Mouse (Mus musculus) myocyte (in vitro differentiated cells): ENCODE measurements around the gene Wdr17. TPM values are rescaled to one million over a fixed set of nuclear protein-coding genes. Genes with fewer than 3 reads are reported as not detected.

ENCODE experiments used
- H3K27me3 ChIP-seq: one replicate; pipeline ENCODE4 v1.6.1; 2011; ENCODE audit not compliant: control insufficient read depth, insufficient read depth, insufficient read length
- H3K36me3 ChIP-seq: one replicate; pipeline ENCODE4 v1.6.1; 2011; ENCODE audit not compliant: control insufficient read depth, insufficient read depth
- H3K4me2 ChIP-seq: one replicate; pipeline ENCODE4 v1.6.1; 2011; ENCODE audit warnings: low read depth, control low read depth
- H3K4me3 ChIP-seq: one replicate; pipeline ENCODE4 v1.5.1; 2011; ENCODE audit warnings: mild to moderate bottlenecking, control low read depth, moderate library complexity
- H3K79me2 ChIP-seq: one replicate; pipeline ENCODE4 v1.6.1; 2011; ENCODE audit not compliant: control insufficient read depth, insufficient read depth
- H3ac ChIP-seq: one replicate; pipeline ENCODE4 v1.6.1; 2011; ENCODE audit not compliant: control insufficient read depth, insufficient read length
- CEBPB ChIP-seq: IDR thresholded peaks from 2 replicates; pipeline ENCODE4 v1.6.1; 2011; ENCODE audit warnings: mild to moderate bottlenecking, moderate library complexity; ENCODE audit not compliant: poor library complexity, insufficient read depth, severe bottlenecking
- E2F4 ChIP-seq: IDR thresholded peaks from one replicate; pipeline ENCODE4 v1.6.1; 2011; ENCODE audit warnings: mild to moderate bottlenecking, control low read depth, moderate library complexity; ENCODE audit not compliant: insufficient read depth
- MAX ChIP-seq: IDR thresholded peaks from one replicate; pipeline ENCODE4 v1.6.1; 2011; ENCODE audit warnings: low read depth, mild to moderate bottlenecking, control low read depth
- MYOD1 ChIP-seq, 3 experiments: IDR thresholded peaks; one replicate each; pipeline ENCODE4 v1.6.1; 2011; ENCODE audit warnings: control low read depth in 2 of 3, low read depth in 2 of 3, mild to moderate bottlenecking in 2 of 3, moderate library complexity in 1 of 3; ENCODE audit not compliant: insufficient read length in 2 of 3, control insufficient read depth in 1 of 3
- MYOG ChIP-seq, 3 experiments: IDR thresholded peaks; one replicate each; pipeline ENCODE4 v1.6.1; 2011; ENCODE audit warnings: control low read depth in 2 of 3, low read depth in 2 of 3, mild to moderate bottlenecking in 2 of 3; ENCODE audit not compliant: insufficient read length in 2 of 3, control insufficient read depth in 1 of 3, insufficient read depth in 1 of 3
- POLR2A ChIP-seq: IDR thresholded peaks from one replicate; pipeline ENCODE4 v1.6.1; 2011; ENCODE audit warnings: low read depth, mild to moderate bottlenecking, control low read depth, moderate library complexity; ENCODE audit not compliant: insufficient read length
- POLR2AphosphoS2 ChIP-seq: IDR thresholded peaks from one replicate; pipeline ENCODE4 v1.6.1; 2011; ENCODE audit warnings: low read depth, control low read depth; ENCODE audit not compliant: insufficient read length
- REST ChIP-seq: IDR thresholded peaks from one replicate; pipeline ENCODE4 v1.6.1; 2011; ENCODE audit warnings: mild to moderate bottlenecking, control low read depth, moderate library complexity; ENCODE audit not compliant: insufficient read depth, insufficient read length
- SRF ChIP-seq: IDR thresholded peaks from one replicate; pipeline ENCODE4 v1.6.1; 2011; ENCODE audit warnings: low read depth; ENCODE audit not compliant: control insufficient read depth, insufficient read length
- TCF12 ChIP-seq: IDR thresholded peaks from one replicate; pipeline ENCODE4 v1.6.1; 2011; ENCODE audit warnings: mild to moderate bottlenecking, control low read depth; ENCODE audit not compliant: poor library complexity, insufficient read depth, severe bottlenecking
- TCF3 ChIP-seq: IDR thresholded peaks from one replicate; pipeline ENCODE4 v1.6.1; 2011; ENCODE audit warnings: low read depth, control low read depth; ENCODE audit not compliant: insufficient read length
- USF1 ChIP-seq: IDR thresholded peaks from one replicate; pipeline ENCODE4 v1.6.1; 2011; ENCODE audit warnings: low read depth, mild to moderate bottlenecking, control low read depth, moderate library complexity
- polyA plus RNA-seq: library from polyadenylated mRNA; unstranded; fragments of >200 nt; fragmentation: generic; extraction: Trizol; gene quantifications from one replicate; pipeline ENCODE4 v1.2.1, GENCODE M21; 2012; ENCODE audit warnings: missing spikeins

The Wdr17 gene
- polyA plus RNA-seq, 1 experiment, result not detected

DNA sequence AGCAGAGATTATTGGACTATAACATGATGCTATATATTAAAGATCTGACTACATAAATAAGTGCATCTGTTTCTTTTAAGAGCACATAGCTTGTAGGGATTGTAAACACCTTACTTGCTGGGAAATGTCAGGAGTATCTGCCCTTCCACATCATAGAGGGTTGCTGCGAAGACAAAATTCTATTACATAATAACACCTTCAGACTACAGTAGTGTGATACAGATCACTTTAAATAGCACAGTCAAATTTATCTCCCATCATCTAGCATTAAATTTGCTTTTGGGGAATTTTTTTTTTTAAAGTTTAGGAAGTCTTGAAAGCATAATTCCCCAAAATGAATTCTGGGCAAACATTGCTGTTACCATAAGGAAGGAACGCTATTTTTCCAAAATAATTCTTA, 25.9 kb upstream of the Wdr17 start:
- Histone ChIP-seq H3K79me2 (no peaks in the 10 kb centered on the region), H3K4me3 (no peak overlapping the region), H3K27me3 (no peaks in the 10 kb centered on the region), H3K4me2 (no peak overlapping the region), H3ac (no peak overlapping the region), H3K36me3 (no peaks in the 10 kb centered on the region)
- TF ChIP-seq MAX, result no peak
- TF ChIP-seq MYOG (IDR thresholded peaks at IDR 0.05; ENCODE audit: control insufficient read depth in 1 of 3, insufficient read depth in 1 of 3, insufficient read length in 2 of 3, low read depth in 2 of 3), result no peak
- no peak for TF ChIP-seq POLR2AphosphoS2
- TF ChIP-seq TCF12, result no peak
- no peak for TF ChIP-seq TCF3
- no peak for TF ChIP-seq E2F4
- TF ChIP-seq SRF, result no peak
- no peak for TF ChIP-seq CEBPB
- TF ChIP-seq REST, result no peak

DNA sequence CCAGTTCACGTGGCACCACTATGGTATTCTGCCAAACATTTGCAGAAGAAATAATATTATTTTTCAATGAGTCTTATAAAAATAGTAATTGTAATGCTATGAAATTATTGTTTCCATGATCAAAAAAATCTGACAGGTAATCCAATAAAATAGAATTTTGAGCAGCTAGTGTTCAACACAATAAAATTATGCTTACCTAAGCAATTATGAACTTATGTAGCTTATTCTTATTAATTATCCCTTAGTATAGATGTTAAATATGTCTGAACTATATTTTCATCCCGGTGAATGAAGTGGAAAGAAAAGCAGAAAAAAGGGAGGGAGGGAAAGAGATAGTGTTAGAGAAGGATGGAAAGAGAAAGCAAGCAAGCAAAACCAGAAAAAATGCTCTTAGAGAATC, 12.5 kb upstream of the Wdr17 start:
- Histone ChIP-seq H3K36me3 (no peaks in the 10 kb centered on the region), H3K79me2 (no peaks in the 10 kb centered on the region), H3ac (no peak overlapping the region), H3K27me3 (no peaks in the 10 kb centered on the region), H3K4me2 (no peak overlapping the region), H3K4me3 (no peak overlapping the region)
- TF ChIP-seq TCF12 (no peak), USF1 (no peak), TCF3 (no peak), REST (no peak), MYOD1 (IDR thresholded peaks at IDR 0.05; ENCODE audit: control insufficient read depth in 1 of 3, insufficient read length in 2 of 3, low read depth in 2 of 3) (no peak), E2F4 (no peak), MAX (no peak)

DNA sequence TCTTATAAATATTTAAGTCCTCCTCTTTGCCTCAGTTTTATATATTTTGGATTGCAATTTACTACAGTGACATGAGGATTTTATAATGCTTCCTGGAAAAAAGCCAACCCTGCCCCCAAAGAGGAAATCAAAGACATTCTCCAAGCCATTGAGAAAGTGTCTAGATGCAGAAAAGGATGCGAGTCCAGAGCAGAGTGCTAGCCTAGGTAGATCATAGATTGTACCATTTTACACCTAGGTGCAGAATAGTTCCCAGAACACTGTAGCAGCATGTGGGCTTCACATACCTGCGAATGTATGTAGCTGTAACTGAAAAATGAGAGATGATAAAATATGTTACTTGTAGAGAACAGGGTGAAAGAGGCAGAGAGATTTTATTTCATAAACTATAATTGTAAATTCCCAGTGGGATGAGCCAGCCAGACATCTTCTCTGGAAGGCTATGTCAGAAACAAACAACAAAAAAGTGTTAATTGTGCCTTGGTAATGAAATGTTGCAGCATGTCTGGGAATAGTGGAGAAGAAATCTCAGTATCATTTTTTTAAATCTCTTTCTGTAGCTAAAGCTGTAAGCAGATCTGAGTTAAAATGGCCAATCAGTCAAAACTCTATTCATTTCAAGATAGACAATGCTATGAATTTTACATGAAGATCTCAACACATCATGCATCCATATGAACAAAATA, 7.8 kb upstream of the Wdr17 start:
- H3K79me2 ChIP-seq, result no peaks in the 10 kb centered on the region
- no peak overlapping the region for H3ac ChIP-seq
- no peak for TF ChIP-seq POLR2AphosphoS2
- no peak for TF ChIP-seq TCF12
- TF ChIP-seq MYOD1 (IDR thresholded peaks at IDR 0.05; ENCODE audit: control insufficient read depth in 1 of 3, insufficient read length in 2 of 3, low read depth in 2 of 3), result no peak
- no peak for TF ChIP-seq REST
- TF ChIP-seq E2F4, result no peak
- TF ChIP-seq POLR2A, result no peak
- TF ChIP-seq USF1, result no peak
- no peak for TF ChIP-seq MYOG (IDR thresholded peaks at IDR 0.05; ENCODE audit: control insufficient read depth in 1 of 3, insufficient read depth in 1 of 3, insufficient read length in 2 of 3, low read depth in 2 of 3)
- no peak for TF ChIP-seq SRF
- TF ChIP-seq MAX, result no peak
- no peak for TF ChIP-seq CEBPB
- no peak for TF ChIP-seq TCF3
- H3K4me2 ChIP-seq, result no peak overlapping the region
- no peaks in the 10 kb centered on the region for H3K36me3 ChIP-seq
- H3K27me3 ChIP-seq, result no peaks in the 10 kb centered on the region
- H3K4me3 ChIP-seq, result no peak overlapping the region

DNA sequence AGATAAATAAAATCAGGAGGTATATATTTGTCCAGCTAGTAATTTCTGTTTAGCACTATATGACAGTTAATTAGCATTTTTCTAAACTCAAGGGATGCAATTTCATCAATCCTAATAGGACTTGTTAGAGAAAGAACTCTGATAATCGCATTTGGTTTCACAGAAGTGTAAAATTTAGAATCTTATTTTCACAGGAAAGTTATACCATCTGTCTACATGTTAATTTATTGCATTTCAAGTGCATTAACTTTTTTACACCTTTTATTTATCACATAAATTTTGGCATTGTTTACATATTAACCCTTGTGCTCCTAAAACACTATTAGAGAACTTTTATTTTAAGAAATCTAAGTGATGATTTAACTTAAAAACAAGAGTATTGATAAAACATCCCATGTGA, 7.2 kb upstream of the Wdr17 start:
- Histone ChIP-seq H3ac (no peak overlapping the region), H3K36me3 (no peaks in the 10 kb centered on the region), H3K4me3 (no peak overlapping the region), H3K4me2 (no peak overlapping the region), H3K27me3 (no peaks in the 10 kb centered on the region), H3K79me2 (no peaks in the 10 kb centered on the region)
- no peak for TF ChIP-seq REST
- TF ChIP-seq POLR2A, result no peak
- no peak for TF ChIP-seq SRF
- no peak for TF ChIP-seq USF1
- no peak for TF ChIP-seq TCF12
- no peak for TF ChIP-seq CEBPB
- TF ChIP-seq POLR2AphosphoS2, result no peak
- no peak for TF ChIP-seq E2F4
- no peak for TF ChIP-seq MAX
- no peak for TF ChIP-seq MYOD1 (IDR thresholded peaks at IDR 0.05; ENCODE audit: control insufficient read depth in 1 of 3, insufficient read length in 2 of 3, low read depth in 2 of 3)
- no peak for TF ChIP-seq TCF3
- TF ChIP-seq MYOG (IDR thresholded peaks at IDR 0.05; ENCODE audit: control insufficient read depth in 1 of 3, insufficient read depth in 1 of 3, insufficient read length in 2 of 3, low read depth in 2 of 3), result no peak

DNA sequence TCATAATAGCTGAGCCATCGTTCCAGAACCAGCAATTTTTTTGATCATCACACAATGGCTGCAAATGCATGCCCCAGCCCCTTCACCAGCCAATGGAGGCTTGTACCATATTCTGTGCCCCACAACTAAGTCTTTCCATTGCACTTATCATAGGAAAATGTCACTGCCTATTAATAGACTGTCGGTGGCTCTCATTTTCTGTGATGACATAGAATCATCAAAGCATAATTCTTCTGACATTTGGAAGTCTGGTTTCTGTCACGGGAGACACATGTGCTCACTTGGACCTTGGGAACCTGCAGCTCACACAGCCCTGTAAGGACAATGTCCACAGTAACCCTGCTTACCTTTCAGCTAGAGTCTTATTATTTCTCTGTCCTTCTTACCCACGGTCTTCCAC, 424 bp downstream of the Wdr17 start:
- Histone ChIP-seq H3K27me3 (no peaks in the 10 kb centered on the region), H3ac (no peak overlapping the region), H3K79me2 (no peaks in the 10 kb centered on the region), H3K4me3 (no peak overlapping the region), H3K4me2 (no peak overlapping the region), H3K36me3 (no peaks in the 10 kb centered on the region)
- no peak for TF ChIP-seq REST
- no peak for TF ChIP-seq MAX
- TF ChIP-seq E2F4, result no peak
- no peak for TF ChIP-seq SRF
- TF ChIP-seq USF1, result no peak
- TF ChIP-seq MYOG (IDR thresholded peaks at IDR 0.05; ENCODE audit: control insufficient read depth in 1 of 3, insufficient read depth in 1 of 3, insufficient read length in 2 of 3, low read depth in 2 of 3), result no peak
- TF ChIP-seq CEBPB, result no peak
- no peak for TF ChIP-seq TCF12
- TF ChIP-seq POLR2AphosphoS2, result no peak
- no peak for TF ChIP-seq MYOD1 (IDR thresholded peaks at IDR 0.05; ENCODE audit: control insufficient read depth in 1 of 3, insufficient read length in 2 of 3, low read depth in 2 of 3)
- no peak for TF ChIP-seq TCF3
- no peak for TF ChIP-seq POLR2A
